In the genomic region with DNA sequence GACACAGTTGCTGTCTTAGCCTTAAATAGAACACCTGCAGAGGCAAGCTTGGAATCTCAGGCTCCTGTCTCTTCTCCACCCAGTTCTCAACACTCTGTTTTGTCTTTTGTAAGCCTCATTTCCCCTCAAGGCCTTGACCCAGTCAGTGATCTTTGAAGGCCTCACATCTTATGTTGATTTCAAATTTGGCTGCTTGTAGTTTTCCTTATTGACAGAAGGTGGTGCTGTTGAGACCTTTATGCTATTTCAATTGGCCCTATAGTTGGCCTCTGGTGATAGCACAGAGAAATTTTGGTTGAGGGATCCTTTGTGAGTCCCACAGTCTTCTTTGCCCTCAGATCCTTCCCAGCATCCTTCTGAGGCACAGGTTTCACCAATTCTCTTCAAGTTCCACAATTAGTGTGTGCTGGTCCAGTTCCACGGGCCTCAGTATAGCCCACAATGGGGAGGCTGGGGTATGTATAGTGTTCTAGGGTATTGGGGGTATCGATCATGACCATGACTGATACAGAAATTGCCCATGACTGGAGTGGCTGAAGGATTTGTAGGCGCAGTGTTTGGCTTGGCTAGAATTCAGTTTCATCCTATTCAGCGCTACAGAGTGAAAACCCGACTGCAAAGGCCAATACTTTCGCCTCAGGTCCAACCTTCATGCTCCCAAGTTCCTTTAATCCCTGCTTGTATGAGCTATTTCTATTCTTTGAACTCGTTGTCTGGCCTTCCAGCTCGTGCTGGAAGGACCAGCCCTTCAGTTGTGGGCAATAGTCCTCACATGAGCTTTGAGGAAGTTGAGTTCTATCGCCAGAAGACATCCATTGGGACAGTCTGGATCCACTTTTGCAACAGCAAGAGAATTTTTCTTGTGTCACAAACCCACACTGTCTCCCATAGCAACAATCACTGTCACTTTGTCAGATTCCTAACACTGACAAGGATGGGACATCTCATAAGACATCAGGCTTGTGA, we compare ENCODE assay signal across 9 mouse cellular contexts.
DNase-seq lines count a peak whose midpoint lies in the region; ATAC-seq and TF ChIP-seq lines count a peak whose summit lies in the region.
"Had no signal": no experiment of that assay in that cellular context is flagged by ENCODE, and none has a peak within 500 bp of the region (broad histone marks: within the 10 kb centered on the region; RNA-seq: fewer than 3 reads in every experiment).

No protein-coding gene starts in this region.

- no peak for ATAC-seq in embryonic facial prominence, embryonic 11.5 days (replicated peaks; ENCODE audit: insufficient number of reproducible peaks, low FRiP score, low TSS enrichment, low read depth)
- no peak for ATAC-seq in liver, embryonic 14.5 days (ENCODE audit: insufficient read depth)
- ATAC-seq in midbrain, embryonic 14.5 days (ENCODE audit: low FRiP score, low TSS enrichment): peak; percentile 34; the same call in 1 of the 2 replicates

- peak; percentile 78 for DNase-seq in embryonic facial prominence, embryonic 11.5 days (ENCODE audit: low spot score)
- DNase-seq in embryonic facial prominence, embryonic 10.5 days (ENCODE audit: low spot score): no peak
- DNase-seq in liver, embryonic 14.5 days (ENCODE audit: low read depth in 3 of 3, low spot score in 3 of 3): no peak
- DNase-seq in liver (no peak), adipocyte (ENCODE audit: low spot score) (peak; percentile 25)
- DNase-seq in midbrain, embryonic 14.5 days: peak; percentile 76
- no peak for DNase-seq in urinary bladder, postnatal 4 days (ENCODE audit: low spot score in 2 of 2)
- no peak for DNase-seq in gastrocnemius, adult 8-10 months (ENCODE audit: low spot score in 2 of 2)
- DNase-seq: lung, postnatal 10 days had no signal

- H3K4me2 ChIP-seq in embryonic facial prominence, embryonic 11.5 days (ENCODE audit: low read depth, low read length): no peak overlapping the region
- no peak overlapping the region for H3K4me2 ChIP-seq in liver, embryonic 14.5 days (ENCODE audit: low read depth)
- H3K4me2 ChIP-seq in midbrain, embryonic 14.5 days (ENCODE audit: low read length): no peak overlapping the region

- H3K36me3 ChIP-seq in embryonic facial prominence, embryonic 11.5 days (replicated peaks; ENCODE audit: control insufficient read depth, insufficient read depth, low read depth, low read length): no peaks in the 10 kb centered on the region
- no peaks in the 10 kb centered on the region for H3K36me3 ChIP-seq in embryonic facial prominence, embryonic 10.5 days (replicated peaks)
- H3K36me3 ChIP-seq in liver, embryonic 14.5 days (replicated peaks; ENCODE audit: control insufficient read depth, insufficient read depth, low read depth): no peaks in the 10 kb centered on the region
- no peaks in the 10 kb centered on the region for H3K36me3 ChIP-seq in midbrain, embryonic 14.5 days (ENCODE audit: control insufficient read depth, insufficient read depth, low read length)

- TF ChIP-seq EP300 in liver, embryonic 14.5 days (IDR thresholded peaks at IDR 0.05; ENCODE audit: low read depth): no peak

- no peak overlapping the region for H3K4me3 ChIP-seq in embryonic facial prominence, embryonic 11.5 days (ENCODE audit: low read depth, low read length)
- H3K4me3 ChIP-seq in embryonic facial prominence, embryonic 10.5 days: no peak overlapping the region
- H3K4me3 ChIP-seq in liver, embryonic 14.5 days (ENCODE audit: insufficient read depth in 1 of 2, low read depth in 2 of 2, low read length in 2 of 2): no peak overlapping the region
- no peak overlapping the region for H3K4me3 ChIP-seq in midbrain, embryonic 14.5 days (replicated peaks; ENCODE audit: low read depth, low read length)

- WGBS in embryonic facial prominence, embryonic 11.5 days: 85% methylated on average over 9 of the region's 9 CpGs
- WGBS in embryonic facial prominence, embryonic 10.5 days: 84% methylated on average over 9 of the region's 9 CpGs
- WGBS in liver, embryonic 14.5 days (ENCODE audit: insufficient replicate concordance): 59% methylated on average over 9 of the region's 9 CpGs
- WGBS in midbrain, embryonic 14.5 days: 85% methylated on average over 9 of the region's 9 CpGs

- no peaks in the 10 kb centered on the region for H3K27me3 ChIP-seq in embryonic facial prominence, embryonic 11.5 days (ENCODE audit: control insufficient read depth, insufficient read depth, low read length)
- no peaks in the 10 kb centered on the region for H3K27me3 ChIP-seq in embryonic facial prominence, embryonic 10.5 days (replicated peaks; ENCODE audit: low read depth, poor library complexity, severe bottlenecking)
- no peaks in the 10 kb centered on the region for H3K27me3 ChIP-seq in liver, embryonic 14.5 days (ENCODE audit: control insufficient read depth, insufficient read depth, low read length)
- H3K27me3 ChIP-seq in midbrain, embryonic 14.5 days (ENCODE audit: control insufficient read depth, insufficient read depth, low read length): no peaks in the 10 kb centered on the region

- no peaks in the 10 kb centered on the region for H3K4me1 ChIP-seq in embryonic facial prominence, embryonic 11.5 days (ENCODE audit: control insufficient read depth, insufficient read depth, low read length)
- peaks cover 6% of the 10 kb centered on the region for H3K4me1 ChIP-seq in embryonic facial prominence, embryonic 10.5 days
- no peaks in the 10 kb centered on the region for H3K4me1 ChIP-seq in liver, embryonic 14.5 days (replicated peaks; ENCODE audit: control insufficient read depth in 2 of 2, insufficient read depth in 2 of 2, low read length in 1 of 2)
- H3K4me1 ChIP-seq in midbrain, embryonic 14.5 days (ENCODE audit: control insufficient read depth, insufficient read depth, low read length): no peaks in the 10 kb centered on the region

- TF ChIP-seq CTCF in liver, embryonic 14.5 days (IDR thresholded peaks at IDR 0.05; ENCODE audit: low read depth): peak; percentile 35; the same call in 1 of the 2 replicates

- H3K9ac ChIP-seq in embryonic facial prominence, embryonic 11.5 days (replicated peaks; ENCODE audit: low read length): no peak overlapping the region
- H3K9ac ChIP-seq in liver, embryonic 14.5 days (replicated peaks): no peak overlapping the region
- H3K9ac ChIP-seq in midbrain, embryonic 14.5 days (replicated peaks; ENCODE audit: low read length): no peak overlapping the region

- H3K27ac ChIP-seq in embryonic facial prominence, embryonic 11.5 days (replicated peaks; ENCODE audit: low read depth, low read length): no peak overlapping the region
- no peak overlapping the region for H3K27ac ChIP-seq in embryonic facial prominence, embryonic 10.5 days (replicated peaks)
- H3K27ac ChIP-seq in liver, embryonic 14.5 days: no peak overlapping the region
- no peak overlapping the region for H3K27ac ChIP-seq in midbrain, embryonic 14.5 days (replicated peaks; ENCODE audit: low read depth, low read length)

- no peaks in the 10 kb centered on the region for H3K9me3 ChIP-seq in embryonic facial prominence, embryonic 11.5 days (replicated peaks; ENCODE audit: control insufficient read depth, low read length)
- H3K9me3 ChIP-seq in embryonic facial prominence, embryonic 10.5 days: no peaks in the 10 kb centered on the region
- H3K9me3 ChIP-seq in liver, embryonic 14.5 days (ENCODE audit: control insufficient read depth, low read length): no peaks in the 10 kb centered on the region
- H3K9me3 ChIP-seq in midbrain, embryonic 14.5 days (ENCODE audit: control insufficient read depth, low read length): no peaks in the 10 kb centered on the region

Comparison
In these comparisons a context has a peak if more than half of its experiments do, and no peak if none do; other contexts are left out.
1. DNase-seq: peak in embryonic facial prominence, embryonic 11.5 days (single experiment), adipocyte (single experiment) and midbrain, embryonic 14.5 days (single experiment); none in embryonic facial prominence, embryonic 10.5 days (single experiment), liver, embryonic 14.5 days (0 of 3), liver (single experiment), urinary bladder, postnatal 4 days (0 of 2) and gastrocnemius, adult 8-10 months (0 of 2).